Mouse (Mus musculus) Patski (cell line): ENCODE data around the gene Tmem14a. TPM values are rescaled to one million over a fixed set of nuclear protein-coding genes. Genes with fewer than 3 reads are reported as not detected.
"Not testable (repeated sequence)": the region's sequence is repeated elsewhere in the genome, so short reads cannot be mapped to it uniquely, and the experiment has no call there.

Experiments
- ATAC-seq: fragments of 100-300 bp; one replicate; pipeline ENCODE4 v1.8.0; 2021
- CTCF ChIA-PET: fragments of 350-600 bp; sonication (Branson Sonifier 250); formaldehyde crosslinking; loops from one replicate; lab custom pipeline; 2022; ENCODE audit warnings: inconsistent platforms; lab: Charles Lee
- POLR2A ChIA-PET: fragments of 350-600 bp; sonication (Branson Sonifier 250); formaldehyde crosslinking; loops from one replicate; lab custom pipeline; 2022; ENCODE audit warnings: antibody characterized with exemption, inconsistent platforms; lab: Charles Lee
- DNase-seq: peaks from one replicate; pipeline ENCODE4 v3.0.0-alpha.2; 2011; ENCODE audit warnings: low read depth, low spot score
- H3K27me3 ChIP-seq: fragments of 371-371 bp; one replicate; pipeline ENCODE4 v1.5.1; 2021
- CTCF ChIP-seq: fragments of 100-300 bp; IDR thresholded peaks from one replicate; pipeline ENCODE4 v1.5.1; 2021
- in situ Hi-C: fragments of 300-500 bp; cut with MboI; formaldehyde crosslinking; loops from 3 replicates; pipeline ENCODE4 v1.11.1; 2018; ENCODE audit warnings: low pct_unique_long_range_greater_than_20kb, mixed read lengths
- polyA plus RNA-seq: library from polyadenylated mRNA; unstranded; gene quantifications from one replicate; pipeline ENCODE4 v1.2.3, GENCODE M21; 2021

Tmem14a gene
- polyA plus RNA-seq, 1 experiment from 2014 or later, result 8.5 TPM

DNA sequence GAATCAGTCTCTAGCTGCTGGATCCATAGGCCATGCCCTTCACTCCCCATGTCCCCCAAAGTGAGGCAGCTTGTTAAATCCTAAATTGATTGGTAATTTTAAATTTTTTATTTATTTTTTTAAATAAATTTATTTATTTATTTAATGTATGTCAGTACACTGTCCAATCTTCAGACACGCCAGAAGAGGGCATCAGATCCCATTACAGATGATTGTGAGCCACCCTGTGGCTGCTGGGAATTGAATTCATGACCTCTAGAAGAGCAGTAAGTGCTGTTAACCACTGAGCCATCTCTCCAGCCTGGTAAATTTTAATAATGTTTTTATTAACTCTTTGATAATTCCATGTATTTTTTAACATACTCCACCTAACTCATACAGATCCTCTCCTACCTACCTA is 48.4 kb downstream of the Tmem14a start:
- DNase-seq (no peak), ATAC-seq (no peak)
- ChIA-PET CTCF (interaction anchor here (1.5 kb wide), 1 partner anchor 48 kb away, joined by 4 read pairs; the partner anchor contains the start of gene Tmem14a), POLR2A (no interaction called here)
- peak; percentile 51 for TF ChIP-seq CTCF
- H3K27me3 ChIP-seq, result no peaks in the 10 kb centered on the region
- in situ Hi-C loops, result loop anchor here (10.0 kb wide), 1 partner anchor 332 kb away; no protein-coding TSS in a partner anchor

DNA sequence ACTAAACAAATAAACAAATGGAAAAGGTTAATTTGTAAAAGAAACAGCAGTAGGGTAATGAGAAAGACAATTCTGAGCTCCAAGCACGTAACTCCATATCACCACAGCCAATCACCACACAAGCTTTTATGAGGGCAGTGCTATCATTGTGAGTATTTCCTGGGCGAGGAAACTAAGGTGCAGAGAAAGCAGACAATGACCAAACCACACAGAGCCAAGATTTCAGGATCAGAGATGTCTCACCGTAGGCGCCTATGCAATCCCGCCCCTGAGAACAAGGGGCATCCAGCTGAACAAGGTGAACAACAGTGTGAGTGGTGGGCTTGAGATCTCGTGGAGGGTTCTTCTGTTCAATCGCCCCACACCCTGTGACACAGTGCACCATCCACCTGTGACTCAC is 49.1 kb downstream of the Tmem14a start:
- ATAC-seq, H3K27me3 ChIP-seq, DNase-seq, POLR2A ChIA-PET: not testable (repeated sequence)
- CTCF ChIA-PET, result interaction anchor here (0.8 to 1.0 kb wide), 2 partner anchors 26 to 49 kb away, joined by 3 to 5 read pairs; partner anchors contain the start of gene Tmem14a
- in situ Hi-C loops, result loop anchor here (10.0 kb wide), 1 partner anchor 333 kb away; no protein-coding TSS in a partner anchor

DNA sequence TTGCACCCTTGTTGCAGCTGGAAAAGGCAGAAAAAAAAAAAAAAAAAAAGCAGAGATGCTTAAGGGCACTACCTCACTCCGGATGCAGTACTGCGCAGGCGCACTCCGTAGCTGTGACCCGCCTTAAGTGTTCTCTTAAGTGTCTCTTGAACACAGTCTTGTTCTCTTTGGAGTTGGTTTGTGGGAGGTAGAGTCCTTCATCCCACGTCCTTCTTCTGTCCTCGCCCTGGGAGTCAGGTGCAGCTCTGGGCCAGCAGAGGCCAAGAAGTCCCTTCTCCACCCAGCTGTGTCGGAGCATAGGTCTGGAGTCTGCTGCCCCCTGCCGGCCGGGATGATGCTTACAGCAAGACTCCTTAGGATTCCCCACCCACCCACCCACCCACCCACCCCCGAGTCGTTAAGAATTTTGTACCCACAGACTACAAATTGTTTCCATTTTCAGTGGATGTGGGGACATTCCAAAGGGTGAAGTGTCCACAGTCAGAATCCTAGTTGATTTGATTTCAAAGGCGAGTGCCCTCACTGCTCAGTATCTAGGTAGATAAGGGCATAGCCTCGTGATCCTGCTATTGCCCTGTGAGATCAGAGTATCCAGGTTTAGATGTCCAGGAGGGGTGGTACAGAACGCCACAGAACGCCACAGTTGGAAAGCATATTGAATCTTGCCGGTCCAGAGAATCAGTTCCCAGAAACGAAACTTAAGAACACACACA is 53.1 kb downstream of the Tmem14a start:
- peak; percentile 44 for ATAC-seq
- no peak for DNase-seq
- TF ChIP-seq CTCF, result peak; percentile 50
- H3K27me3 ChIP-seq, result peaks cover 8% of the 10 kb centered on the region
- in situ Hi-C loops, result no loop called here
- ChIA-PET POLR2A (interaction anchor here (0.6 kb wide), 2 partner anchors 16 to 1405 kb away, joined by 3 to 5 read pairs; no protein-coding TSS in a partner anchor), CTCF (interaction anchor here (0.8 to 1.7 kb wide), 6 partner anchors 26 to 105 kb away, joined by 3 to 8 read pairs (median 3); partner anchors contain the start of gene Tmem14a)

DNA sequence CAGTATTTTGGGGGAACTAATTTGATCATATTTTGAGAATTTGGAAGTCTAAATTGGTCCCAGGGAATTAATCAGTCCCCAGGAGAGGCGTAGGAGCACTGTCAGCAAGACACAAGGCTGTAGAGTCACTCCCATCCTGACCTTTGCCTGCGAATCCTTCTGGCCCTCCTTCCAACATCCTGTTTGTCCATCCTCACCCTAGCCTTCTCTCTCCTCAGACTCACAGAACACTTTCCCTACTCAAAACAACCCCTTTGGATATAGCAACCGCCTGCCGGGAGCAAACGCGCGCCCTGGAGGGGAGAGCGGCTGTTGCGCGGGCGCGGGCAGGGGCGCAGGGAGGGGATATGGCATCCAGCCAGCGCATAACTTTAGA is 53.7 kb downstream of the Tmem14a start:
- CTCF ChIA-PET, result interaction anchor here (1.1 to 1.7 kb wide), 5 partner anchors 32 to 106 kb away, joined by 3 to 8 read pairs (median 3); partner anchors contain the start of gene Tmem14a
- no peak for DNase-seq
- no peak for ATAC-seq
- H3K27me3 ChIP-seq, result peaks cover 8% of the 10 kb centered on the region
- in situ Hi-C loops, result no loop called here
- no peak for TF ChIP-seq CTCF
- POLR2A ChIA-PET, result no interaction called here

DNA sequence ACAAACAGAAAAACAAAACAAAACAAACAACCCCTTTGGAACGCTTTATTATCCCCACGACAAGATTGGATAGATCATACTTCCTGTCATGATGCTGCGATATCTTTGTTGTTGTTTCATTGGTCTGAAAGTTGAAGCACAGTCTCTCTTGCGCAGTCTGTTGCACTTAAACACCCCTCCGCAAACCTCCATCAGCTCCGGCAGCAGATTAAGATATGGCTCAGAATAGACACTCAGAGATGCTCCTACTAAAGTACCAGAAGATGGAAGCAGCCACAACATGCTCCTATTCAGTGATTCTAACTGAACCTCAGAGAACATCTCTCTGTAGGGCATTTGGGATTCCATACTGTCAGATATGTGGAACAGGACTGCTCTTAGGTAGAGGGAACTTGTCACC is 54.7 kb downstream of the Tmem14a start:
- in situ Hi-C loops, result no loop called here

DNA sequence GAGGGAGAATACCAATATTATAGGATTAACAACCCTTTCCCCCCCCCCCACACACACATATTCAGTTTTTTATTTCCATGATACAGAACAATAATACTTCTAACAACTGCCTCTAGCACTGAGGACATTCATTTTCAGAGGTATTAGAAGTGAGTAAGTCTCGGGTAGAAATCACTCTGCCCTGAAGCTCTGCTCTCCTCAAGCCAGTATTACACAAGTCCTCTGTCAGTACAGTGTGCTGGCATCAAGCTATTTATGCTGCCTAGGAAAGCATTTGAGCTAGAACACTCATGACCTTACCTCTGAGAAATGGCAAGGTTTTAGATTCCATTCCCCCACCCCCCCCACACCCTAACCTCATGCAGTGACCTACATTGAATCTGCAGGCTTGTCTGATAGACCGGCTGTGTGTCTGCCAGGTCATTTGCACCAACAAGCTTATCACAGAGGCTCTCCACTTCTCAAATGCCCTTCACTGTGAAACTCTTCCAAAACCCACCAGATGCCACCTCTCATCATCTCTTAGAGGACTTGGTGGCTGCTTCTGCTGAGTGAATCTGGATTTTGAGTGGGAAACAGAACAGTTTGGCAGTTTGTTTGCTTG is 56.2 kb downstream of the Tmem14a start:
- in situ Hi-C loops, result no loop called here
- H3K27me3 ChIP-seq, result peaks cover 8% of the 10 kb centered on the region
- DNase-seq (no peak), ATAC-seq (peak; percentile 59)
- ChIA-PET CTCF (interaction anchor here (0.6 to 2.2 kb wide), 3 partner anchors 23 to 57 kb away, joined by 4 to 9 read pairs (median 5); partner anchors contain the start of gene Tmem14a), POLR2A (no interaction called here)
- TF ChIP-seq CTCF, result no peak

More for the DNA sequence above, 54.7 kb downstream of the Tmem14a start:
- peaks cover 8% of the 10 kb centered on the region for H3K27me3 ChIP-seq
- no peak for TF ChIP-seq CTCF
- ATAC-seq (no peak), DNase-seq (no peak)
- POLR2A ChIA-PET, result no interaction called here
- CTCF ChIA-PET, result interaction anchor here (2.2 kb wide), 1 partner anchor 55 kb away, joined by 9 read pairs; the partner anchor contains the start of gene Tmem14a

DNA sequence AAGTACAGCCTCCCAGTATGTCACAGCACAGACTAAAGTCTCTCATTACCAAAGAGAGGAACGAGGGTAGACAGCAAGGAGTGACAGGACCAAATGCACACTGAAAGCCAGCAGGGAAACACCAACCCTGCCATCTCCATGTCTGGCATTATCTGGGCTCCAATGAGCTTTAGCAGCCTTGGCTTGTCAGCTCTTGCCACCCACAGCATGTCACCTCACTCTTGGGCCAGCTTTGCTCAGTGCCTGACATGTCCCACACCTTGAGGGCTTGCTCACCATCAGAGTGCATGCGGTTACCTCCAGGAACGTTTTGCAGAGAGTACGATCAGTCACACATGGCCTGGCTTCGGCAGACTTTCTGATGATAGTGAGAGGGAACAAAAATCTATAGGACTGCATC is 57.0 kb downstream of the Tmem14a start:
- CTCF ChIA-PET, result interaction anchor here (1.9 to 2.2 kb wide), 2 partner anchors 24 to 57 kb away, joined by 5 to 9 read pairs; partner anchors contain the start of gene Tmem14a
- DNase-seq, H3K27me3 ChIP-seq, ATAC-seq, POLR2A ChIA-PET, in situ Hi-C loops: not testable (repeated sequence)

DNA sequence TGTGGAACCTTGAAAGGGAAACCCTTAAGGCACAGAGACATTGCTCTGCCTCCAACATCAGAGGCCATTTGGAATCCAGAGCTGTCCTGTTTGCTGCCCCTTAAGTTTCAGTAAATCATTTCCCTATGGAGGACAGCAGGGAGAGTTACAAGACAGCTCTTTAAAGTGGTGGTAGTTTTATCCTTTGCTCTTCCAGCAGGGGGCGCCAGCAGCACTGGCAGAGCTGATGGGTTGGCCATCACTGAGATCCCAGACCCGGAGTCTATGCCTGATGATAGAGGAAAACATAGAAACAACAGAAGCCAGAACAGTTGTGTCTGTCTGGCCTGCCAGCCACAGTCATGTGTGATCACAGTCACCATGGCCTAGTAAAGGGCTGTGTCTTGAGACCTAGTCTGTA is 57.8 kb downstream of the Tmem14a start:
- in situ Hi-C loops, H3K27me3 ChIP-seq, POLR2A ChIA-PET, DNase-seq, CTCF ChIA-PET: not testable (repeated sequence)
- ATAC-seq, result peak; percentile 33
- TF ChIP-seq CTCF, result peak; percentile 30

Other genes starting within 250 kb of the Tmem14a start
- gene Tram2, start 139.3 kb upstream of the Tmem14a start, polyA plus RNA-seq, result 12.4 TPM
- gene Gsta3, start 22.0 kb downstream of the Tmem14a start, polyA plus RNA-seq, result 3.4 TPM
- not detected for gene Khdc1a, start 131.1 kb downstream of the Tmem14a start, polyA plus RNA-seq
- gene Khdc1c, start 149.8 kb downstream of the Tmem14a start, polyA plus RNA-seq, result not detected
- not detected for gene Khdc1b, start 165.0 kb downstream of the Tmem14a start, polyA plus RNA-seq